Mouse (Mus musculus) heart, embryonic 12.5 days (tissue): ENCODE data around the gene Plxdc1. TPM values are rescaled to one million over a fixed set of nuclear protein-coding genes. Genes with fewer than 3 reads are reported as not detected.

Source experiments
- ATAC-seq: fragments of 200-750 bp; cut with Nextera tagmentation; 2 replicates; pipeline ENCODE4 v1.8.0; 2017; ENCODE audit warnings: moderate TSS enrichment, moderate library complexity; ENCODE audit not compliant: insufficient number of reproducible peaks, low FRiP score
- H3K27ac ChIP-seq: fragments of 300-500 bp; sonication (generic); 2 replicates; pipeline ENCODE4 v1.5.1; 2016; ENCODE audit warnings: mild to moderate bottlenecking, moderate library complexity; ENCODE audit not compliant: poor library complexity, severe bottlenecking
- H3K27me3 ChIP-seq: fragments of 300-500 bp; sonication (generic); replicated peaks from 2 replicates; pipeline ENCODE4 v1.6.1; 2016; ENCODE audit warnings: mild to moderate bottlenecking, moderate library complexity
- H3K36me3 ChIP-seq: fragments of 300-500 bp; sonication (generic); 2 replicates; pipeline ENCODE4 v1.6.1; 2016; ENCODE audit warnings: mild to moderate bottlenecking, moderate library complexity
- H3K4me1 ChIP-seq: fragments of 300-500 bp; sonication (generic); replicated peaks from 2 replicates; pipeline ENCODE4 v1.6.1; 2016; ENCODE audit warnings: mild to moderate bottlenecking
- H3K4me2 ChIP-seq: fragments of 300-500 bp; sonication (generic); 2 replicates; pipeline ENCODE4 v1.6.1; 2016; ENCODE audit warnings: mild to moderate bottlenecking, moderate library complexity
- H3K4me3 ChIP-seq: fragments of 300-500 bp; sonication (generic); 2 replicates; pipeline ENCODE4 v1.5.1; 2016; ENCODE audit warnings: mild to moderate bottlenecking
- H3K9ac ChIP-seq: fragments of 300-500 bp; sonication (generic); 2 replicates; pipeline ENCODE4 v1.6.1; 2016; ENCODE audit warnings: mild to moderate bottlenecking, moderate library complexity
- H3K9me3 ChIP-seq: fragments of 300-500 bp; sonication (generic); replicated peaks from 2 replicates; pipeline ENCODE4 v1.6.1; 2016; ENCODE audit warnings: mild to moderate bottlenecking, moderate library complexity
- WGBS: fragments of 180-500 bp; shearing (Covaris S2); methylation state at CpG from one replicate; pipeline ENCODE4 v1.1.7; 2016; 5-methylcytosine and 5-hydroxymethylcytosine counted together
- polyA plus RNA-seq: library from polyadenylated mRNA; unstranded; fragments of >200 nt; fragmentation: Nextera tagmentation; extraction: Ambion mirVana; gene quantifications from 2 replicates; pipeline ENCODE4 v1.2.1, GENCODE M21; 2016

Plxdc1 gene
- polyA plus RNA-seq, 1 experiment from 2014 or later = 0.31 TPM

- peaks cover 11% of the 10 kb centered on the region; the same call in 1 of the 2 replicates for H3K36me3 ChIP-seq
- H3K4me1 ChIP-seq = peaks cover 31% of the 10 kb centered on the region
- H3K27me3 ChIP-seq = peaks cover 34% of the 10 kb centered on the region
- H3K9me3 ChIP-seq = no peaks in the 10 kb centered on the region
- no peak overlapping the region for H3K4me3 ChIP-seq
- no peak overlapping the region for H3K4me2 ChIP-seq
- H3K27ac ChIP-seq = no peak overlapping the region
- no peak overlapping the region for H3K9ac ChIP-seq
- WGBS = 86% methylated on average over 5 of the region's 5 CpGs
- ATAC-seq = no peak
These were observed 29.9 kb upstream of the Plxdc1 start for GRCm38 (mm10) chr11:98016177-98016576.

GRCm38 (mm10) chr11:98012831-98013230, 26.6 kb upstream of the Plxdc1 start:
- no peak overlapping the region for H3K27ac ChIP-seq
- H3K27me3 ChIP-seq = peaks cover 38% of the 10 kb centered on the region
- H3K36me3 ChIP-seq = peaks cover 15% of the 10 kb centered on the region; the same call in 1 of the 2 replicates
- H3K9ac ChIP-seq = no peak overlapping the region
- no peak for ATAC-seq
- H3K4me3 ChIP-seq = no peak overlapping the region
- no peaks in the 10 kb centered on the region for H3K9me3 ChIP-seq
- WGBS = 75% methylated on average over 10 of the region's 10 CpGs
- H3K4me1 ChIP-seq = 0 out of 2 replicates have a peak, but pooled peaks cover 8% of the 10 kb centered on the region
- H3K4me2 ChIP-seq = no peak overlapping the region

GRCm38 (mm10) chr11:98011716-98012115, 25.5 kb upstream of the Plxdc1 start:
- Histone ChIP-seq H3K36me3 (peaks cover 15% of the 10 kb centered on the region; the same call in 1 of the 2 replicates), H3K9ac (no peak overlapping the region), H3K4me2 (no peak overlapping the region; the same call in 1 of the 2 replicates), H3K27me3 (peaks cover 38% of the 10 kb centered on the region), H3K4me1 (0 out of 2 replicates have a peak, but pooled peaks cover 8% of the 10 kb centered on the region), H3K27ac (no peak overlapping the region), H3K4me3 (no peak overlapping the region), H3K9me3 (no peaks in the 10 kb centered on the region)
- ATAC-seq = no peak
- WGBS = 41% methylated on average over 9 of the region's 9 CpGs

GRCm38 (mm10) chr11:98008087-98008486, 21.8 kb upstream of the Plxdc1 start:
- WGBS = 75% methylated on average over 11 of the region's 11 CpGs
- ATAC-seq = no peak
- H3K27me3 ChIP-seq = peaks cover 55% of the 10 kb centered on the region

GRCm38 (mm10) chr11:98005686-98006085, 19.4 kb upstream of the Plxdc1 start:
- no peak overlapping the region for H3K4me3 ChIP-seq
- WGBS = 77% methylated on average over 10 of the region's 10 CpGs
- H3K27me3 ChIP-seq = peaks cover 57% of the 10 kb centered on the region
- no peak overlapping the region for H3K9ac ChIP-seq
- peaks cover 13% of the 10 kb centered on the region; the same call in 1 of the 2 replicates for H3K36me3 ChIP-seq
- peaks cover 23% of the 10 kb centered on the region for H3K4me1 ChIP-seq
- no peaks in the 10 kb centered on the region for H3K9me3 ChIP-seq
- no peak overlapping the region for H3K27ac ChIP-seq
- H3K4me2 ChIP-seq = no peak overlapping the region
- no peak for ATAC-seq

More at GRCm38 (mm10) chr11:98008087-98008486, 21.8 kb upstream of the Plxdc1 start:
- peaks cover 13% of the 10 kb centered on the region; the same call in 1 of the 2 replicates for H3K36me3 ChIP-seq
- H3K9me3 ChIP-seq = no peaks in the 10 kb centered on the region
- no peak overlapping the region for H3K27ac ChIP-seq
- peaks cover 21% of the 10 kb centered on the region for H3K4me1 ChIP-seq
- no peak overlapping the region for H3K4me2 ChIP-seq
- no peak overlapping the region for H3K9ac ChIP-seq
- no peak overlapping the region for H3K4me3 ChIP-seq

- ATAC-seq = no peak
- no peak overlapping the region for H3K9ac ChIP-seq
- H3K4me2 ChIP-seq = no peak overlapping the region
- H3K27me3 ChIP-seq = peaks cover 57% of the 10 kb centered on the region
- H3K36me3 ChIP-seq = peaks cover 13% of the 10 kb centered on the region; the same call in 1 of the 2 replicates
- no peak overlapping the region for H3K4me3 ChIP-seq
- H3K27ac ChIP-seq = no peak overlapping the region
- H3K9me3 ChIP-seq = no peaks in the 10 kb centered on the region
- 48% methylated on average over 13 of the region's 13 CpGs for WGBS
- peaks cover 23% of the 10 kb centered on the region for H3K4me1 ChIP-seq
These were observed 18.8 kb upstream of the Plxdc1 start for GRCm38 (mm10) chr11:98005076-98005475.

- Histone ChIP-seq H3K36me3 (peaks cover 11% of the 10 kb centered on the region; the same call in 1 of the 2 replicates), H3K4me3 (no peak overlapping the region), H3K27ac (no peak overlapping the region), H3K9me3 (no peaks in the 10 kb centered on the region), H3K27me3 (peaks cover 59% of the 10 kb centered on the region), H3K4me2 (no peak overlapping the region), H3K4me1 (peaks cover 23% of the 10 kb centered on the region), H3K9ac (no peak overlapping the region)
- no peak for ATAC-seq
- 46% methylated on average over 8 of the region's 8 CpGs for WGBS
These were observed 17.9 kb upstream of the Plxdc1 start for GRCm38 (mm10) chr11:98004161-98004560.

GRCm38 (mm10) chr11:98003171-98003671, 17.0 kb upstream of the Plxdc1 start:
- Histone ChIP-seq H3K27me3 (peaks cover 66% of the 10 kb centered on the region), H3K4me2 (peak overlapping the region; percentile 60), H3K36me3 (peaks cover 8% of the 10 kb centered on the region; the same call in 1 of the 2 replicates), H3K9me3 (no peaks in the 10 kb centered on the region), H3K4me1 (peaks cover 23% of the 10 kb centered on the region), H3K4me3 (peak overlapping the region; percentile 26; the same call in 1 of the 2 replicates), H3K9ac (peak overlapping the region; percentile 23; the same call in 1 of the 2 replicates), H3K27ac (no peak overlapping the region)
- WGBS = 34% methylated on average over 17 of the region's 17 CpGs
- ATAC-seq = no peak

GRCm38 (mm10) chr11:98002627-98003026, 16.4 kb upstream of the Plxdc1 start:
- Histone ChIP-seq H3K4me3 (peak overlapping the region; percentile 26), H3K4me1 (peaks cover 23% of the 10 kb centered on the region), H3K27me3 (peaks cover 72% of the 10 kb centered on the region), H3K9ac (peak overlapping the region; percentile 23; the same call in 1 of the 2 replicates), H3K4me2 (peak overlapping the region; percentile 60), H3K36me3 (peaks cover 8% of the 10 kb centered on the region; the same call in 1 of the 2 replicates), H3K9me3 (no peaks in the 10 kb centered on the region), H3K27ac (no peak overlapping the region)
- no peak for ATAC-seq
- WGBS = 5% methylated on average over 12 of the region's 12 CpGs

GRCm38 (mm10) chr11:98001986-98002385, 15.7 kb upstream of the Plxdc1 start:
- no peak overlapping the region for H3K4me3 ChIP-seq
- no peak overlapping the region for H3K27ac ChIP-seq
- 54% methylated on average over 6 of the region's 6 CpGs for WGBS
- no peak for ATAC-seq
- peaks cover 78% of the 10 kb centered on the region for H3K27me3 ChIP-seq
- H3K36me3 ChIP-seq = peaks cover 8% of the 10 kb centered on the region; the same call in 1 of the 2 replicates
- peaks cover 23% of the 10 kb centered on the region for H3K4me1 ChIP-seq
- H3K9ac ChIP-seq = no peak overlapping the region
- no peak overlapping the region for H3K4me2 ChIP-seq
- H3K9me3 ChIP-seq = no peaks in the 10 kb centered on the region

GRCm38 (mm10) chr11:98001351-98001824, 15.1 kb upstream of the Plxdc1 start:
- 29% methylated on average over 11 of the region's 11 CpGs for WGBS
- H3K4me3 ChIP-seq = no peak overlapping the region
- 0 out of 2 replicates have a peak overlapping the region, but pooled peaks have one; percentile 5 for H3K9ac ChIP-seq
- no peak for ATAC-seq
- H3K4me2 ChIP-seq = no peak overlapping the region
- H3K4me1 ChIP-seq = peaks cover 23% of the 10 kb centered on the region
- H3K27me3 ChIP-seq = peaks cover 84% of the 10 kb centered on the region
- peaks cover 8% of the 10 kb centered on the region; the same call in 1 of the 2 replicates for H3K36me3 ChIP-seq
- H3K27ac ChIP-seq = no peak overlapping the region
- H3K9me3 ChIP-seq = no peaks in the 10 kb centered on the region
